Mouse (Mus musculus) erythroblast, embryonic 14.5 days (primary cell): ENCODE data around the gene Thada.

Source experiments
- GATA1 ChIP-seq: IDR thresholded peaks from 2 replicates; pipeline ENCODE4 v1.6.1; 2012; ENCODE audit warnings: low read length, inconsistent platforms, mixed read lengths
- TAL1 ChIP-seq: IDR thresholded peaks from 3 replicates; pipeline ENCODE4 v1.6.1; 2012; ENCODE audit warnings: low read length, inconsistent platforms, mixed read lengths

- TF ChIP-seq GATA1 = no peak
- TF ChIP-seq TAL1 = no peak
Measured at GRCm38 (mm10) chr17:84185011-84185411, 281.0 kb downstream of the Thada start.
